Mouse (Mus musculus) forebrain, postnatal 0 days (tissue): Measurements from ENCODE around the gene Wipf2. TPM values are rescaled to one million over a fixed set of nuclear protein-coding genes. Genes with fewer than 3 reads are reported as not detected.
"Not testable (repeated sequence)": the region's sequence is repeated elsewhere in the genome, so short reads cannot be mapped to it uniquely, and the experiment has no call there.

Experiments used
- ATAC-seq: fragments of 200-750 bp; cut with Nextera tagmentation; 2 replicates; pipeline ENCODE4 v1.8.0; 2017; ENCODE audit warnings: mild to moderate bottlenecking, moderate library complexity
- DNase-seq: peaks from one replicate; pipeline ENCODE4 v3.0.0-alpha.2; 2015
- H3K27ac ChIP-seq: fragments of 300-500 bp; sonication (generic); 2 replicates; pipeline ENCODE4 v1.5.1; 2014; ENCODE audit warnings: low read depth, mild to moderate bottlenecking, antibody characterized with exemption, low read length, moderate library complexity, mixed read lengths
- H3K27me3 ChIP-seq: fragments of 300-500 bp; sonication (generic); 2 replicates; pipeline ENCODE4 v1.6.1; 2014; ENCODE audit warnings: mild to moderate bottlenecking, low read length, mixed read lengths; ENCODE audit not compliant: insufficient read depth
- H3K36me3 ChIP-seq: fragments of 300-500 bp; sonication (generic); 2 replicates; pipeline ENCODE4 v1.6.1; 2014; ENCODE audit warnings: mild to moderate bottlenecking, moderate library complexity; ENCODE audit not compliant: insufficient read depth
- H3K4me1 ChIP-seq: fragments of 300-500 bp; sonication (generic); 2 replicates; pipeline ENCODE4 v1.6.1; 2014; ENCODE audit warnings: antibody characterized with exemption; ENCODE audit not compliant: insufficient read depth
- H3K4me2 ChIP-seq: fragments of 300-500 bp; sonication (generic); 2 replicates; pipeline ENCODE4 v1.6.1; 2014; ENCODE audit warnings: low read depth, mild to moderate bottlenecking, moderate library complexity
- H3K4me3 ChIP-seq: fragments of 300-500 bp; sonication (generic); 2 replicates; pipeline ENCODE4 v1.5.1; 2014; ENCODE audit warnings: low read depth, low read length, mixed read lengths
- H3K9ac ChIP-seq: fragments of 300-500 bp; sonication (generic); 2 replicates; pipeline ENCODE4 v1.6.1; 2014; ENCODE audit warnings: mild to moderate bottlenecking
- H3K9me3 ChIP-seq: fragments of 300-500 bp; sonication (generic); 2 replicates; pipeline ENCODE4 v1.6.1; 2016; ENCODE audit warnings: low read length
- CTCF ChIP-seq: sonication (generic); IDR thresholded peaks from 2 replicates; pipeline ENCODE4 v1.5.1; 2016; ENCODE audit warnings: antibody characterized with exemption, control low read depth, low read depth
- WGBS: fragments of 180-500 bp; shearing (Covaris S2); extraction: QIAGEN DNeasy Blood & Tissue Kit; methylation state at CpG from one replicate; pipeline ENCODE4 v1.1.7; 2014; 5-methylcytosine and 5-hydroxymethylcytosine counted together
- polyA plus RNA-seq: library from polyadenylated mRNA; unstranded; fragments of >200 nt; fragmentation: Nextera tagmentation; extraction: Ambion mirVana; gene quantifications from 2 replicates; pipeline ENCODE4 v1.2.1, GENCODE M21; 2015
- total RNA-seq: library from RNA; depleted of rRNA; stranded (reverse); fragments of >200 nt; gene quantifications from 2 replicates; pipeline ENCODE4 v1.2.3, GENCODE M21; 2014

Gene Wipf2
- total and polyA plus RNA-seq, 2 experiments from 2014 or later, result 3.0 to 8.2 TPM

DNA sequence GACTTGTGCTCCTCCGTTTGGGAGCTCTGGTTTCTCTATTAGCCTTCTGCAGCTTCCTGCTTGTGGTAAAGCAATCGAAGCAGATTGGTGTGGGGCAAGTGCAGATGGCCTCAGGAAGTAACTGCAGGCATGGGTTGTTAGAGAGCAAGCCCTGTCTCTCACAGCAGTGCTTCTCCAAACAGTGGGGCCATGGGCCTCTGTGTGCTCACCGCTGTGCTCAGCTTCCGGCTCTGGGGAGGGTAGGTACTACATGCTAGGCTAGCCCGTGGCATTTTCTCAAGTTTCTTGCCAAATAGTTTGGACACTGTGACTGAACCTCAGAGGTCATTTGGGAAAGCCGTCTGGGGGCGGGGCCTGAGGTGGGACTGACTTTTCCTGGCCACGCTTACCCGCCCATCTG is 54.8 kb downstream of the Wipf2 start:
- DNase-seq (no peak), ATAC-seq (no peak)
- Histone ChIP-seq H3K9me3 (no peaks in the 10 kb centered on the region), H3K36me3 (no peaks in the 10 kb centered on the region), H3K9ac (no peak overlapping the region), H3K4me2 (no peak overlapping the region), H3K27ac (no peak overlapping the region), H3K27me3 (no peaks in the 10 kb centered on the region), H3K4me3 (no peak overlapping the region), H3K4me1 (no peaks in the 10 kb centered on the region)
- 82% methylated on average over 9 of the region's 9 CpGs for WGBS
- no peak for TF ChIP-seq CTCF

DNA sequence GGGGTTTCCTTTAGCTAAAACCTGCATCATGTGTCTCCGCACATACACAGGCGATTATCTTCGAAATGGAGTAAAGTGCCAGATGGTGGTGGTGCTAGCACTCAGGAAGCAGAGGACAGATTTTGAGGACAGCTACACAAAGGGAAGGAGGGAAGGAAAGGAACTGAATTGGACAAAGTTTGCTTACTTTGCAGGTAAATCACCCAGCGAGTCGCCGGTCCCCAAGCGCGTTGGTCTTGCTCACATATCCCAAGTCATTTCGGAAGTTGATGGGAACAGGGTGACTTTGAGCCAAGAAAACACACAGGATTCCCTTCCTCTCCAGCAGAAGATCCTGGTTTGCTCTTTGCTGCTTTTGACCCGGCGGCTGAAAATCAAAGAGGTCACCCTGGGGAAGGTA is 55.6 kb downstream of the Wipf2 start:
- WGBS, result 86% methylated on average over 11 of the region's 11 CpGs

GRCm38 (mm10) chr11:98921813-98922212 is 58.4 kb downstream of the Wipf2 start:
- H3K4me1 ChIP-seq, H3K4me3 ChIP-seq, H3K27ac ChIP-seq, H3K36me3 ChIP-seq, H3K9me3 ChIP-seq, H3K9ac ChIP-seq, H3K27me3 ChIP-seq, H3K4me2 ChIP-seq: not testable (repeated sequence)
- TF ChIP-seq CTCF, result peak; percentile 58
- WGBS, result 50% methylated on average over 15 of the region's 15 CpGs
- DNase-seq (peak; percentile 65), ATAC-seq (peak; percentile 38; the same call in 1 of the 2 replicates)

More for the DNA sequence above, 55.6 kb downstream of the Wipf2 start:
- Histone ChIP-seq H3K4me2 (no peak overlapping the region), H3K9me3 (no peaks in the 10 kb centered on the region), H3K27ac (no peak overlapping the region), H3K4me3 (no peak overlapping the region), H3K36me3 (no peaks in the 10 kb centered on the region), H3K27me3 (no peaks in the 10 kb centered on the region), H3K4me1 (no peaks in the 10 kb centered on the region), H3K9ac (no peak overlapping the region)
- TF ChIP-seq CTCF, result no peak
- DNase-seq (no peak), ATAC-seq (no peak)

- not testable (repeated sequence) for H3K36me3 ChIP-seq, H3K27me3 ChIP-seq, H3K4me3 ChIP-seq, H3K4me2 ChIP-seq, H3K27ac ChIP-seq, H3K9me3 ChIP-seq, H3K4me1 ChIP-seq, H3K9ac ChIP-seq
- ATAC-seq (peak; percentile 53; the same call in 1 of the 2 replicates), DNase-seq (peak; percentile 78)
- WGBS, result 48% methylated on average over 10 of the region's 10 CpGs
- peak; percentile 89 for TF ChIP-seq CTCF
Observed at GRCm38 (mm10) chr11:98922307-98922706, 58.9 kb downstream of the Wipf2 start.

DNA sequence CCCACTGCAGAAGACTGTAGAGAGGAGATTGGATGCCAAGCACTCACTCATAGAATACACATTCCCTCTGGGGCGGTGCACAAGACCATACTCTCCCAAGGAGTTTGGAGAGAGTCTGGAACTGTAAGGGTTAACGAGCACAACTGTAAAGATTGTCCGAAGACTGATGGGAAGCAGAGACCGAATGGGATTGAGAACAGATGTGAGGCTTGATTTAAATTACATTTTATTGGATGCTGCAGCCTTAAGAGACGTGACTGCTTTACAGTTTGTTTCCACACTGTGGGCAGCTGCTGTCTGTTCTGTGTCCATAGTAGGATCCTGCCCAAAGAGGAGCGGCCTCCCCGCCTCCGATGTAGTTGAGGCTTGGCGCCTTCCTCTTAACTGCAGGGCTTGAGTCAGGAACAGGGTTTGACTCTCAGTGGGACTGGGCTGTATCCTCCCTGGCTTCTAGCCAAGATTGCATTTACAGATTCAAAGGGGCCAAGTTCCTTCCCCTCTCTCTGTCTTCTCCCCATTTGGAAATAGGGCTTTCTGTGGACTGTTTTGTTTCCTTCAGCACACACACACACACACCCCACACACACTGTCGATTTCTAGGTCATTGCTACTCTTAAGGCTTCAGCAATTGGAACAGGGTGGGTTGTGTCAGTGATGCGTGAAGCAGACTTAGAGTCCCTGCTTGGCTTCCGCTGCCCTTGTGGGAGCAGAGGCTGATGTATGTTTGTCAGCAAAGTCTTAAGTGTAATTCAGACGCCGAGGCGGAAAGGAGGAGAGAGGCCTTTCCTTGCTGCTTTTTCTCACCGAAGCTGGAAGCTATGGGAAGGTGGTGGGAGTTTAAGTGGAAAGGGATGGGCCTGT is 59.6 kb downstream of the Wipf2 start:
- not testable (repeated sequence) for H3K9ac ChIP-seq, H3K27me3 ChIP-seq, H3K36me3 ChIP-seq, DNase-seq, H3K4me1 ChIP-seq, H3K9me3 ChIP-seq, ATAC-seq, H3K27ac ChIP-seq, H3K4me2 ChIP-seq, H3K4me3 ChIP-seq
- WGBS, result 47% methylated on average over 16 of the region's 16 CpGs

DNA sequence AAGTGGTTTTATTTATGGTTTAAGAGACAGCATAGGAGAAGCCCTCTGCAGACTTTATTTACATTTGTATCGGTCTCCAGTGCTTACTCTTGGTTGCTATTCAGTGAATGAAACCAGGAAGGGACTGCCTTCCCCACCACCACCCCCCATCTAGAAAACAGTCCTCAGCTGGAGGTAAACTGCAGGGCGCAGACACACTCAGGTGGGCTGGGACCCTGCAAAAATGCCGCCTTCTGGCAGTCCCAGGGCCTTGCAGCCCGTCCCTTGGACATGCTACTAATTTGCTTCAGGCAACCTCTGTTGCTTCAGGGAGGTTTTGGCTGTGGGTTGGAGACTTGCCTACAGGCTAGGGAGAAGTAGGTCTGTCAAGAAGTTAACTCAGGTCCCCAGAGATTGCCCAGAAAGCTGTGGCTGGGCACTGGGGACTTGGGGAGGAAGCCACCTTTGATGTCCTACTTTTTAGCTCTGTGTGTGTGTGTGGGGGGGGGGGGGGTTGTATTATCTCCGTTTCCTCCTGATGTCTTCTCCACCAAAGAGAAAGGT is 61.3 kb downstream of the Wipf2 start:
- Histone ChIP-seq H3K4me2 (no peak overlapping the region), H3K27me3 (no peaks in the 10 kb centered on the region), H3K27ac (peak overlapping the region; percentile 6), H3K4me1 (peaks cover 15% of the 10 kb centered on the region), H3K36me3 (no peaks in the 10 kb centered on the region), H3K9me3 (no peaks in the 10 kb centered on the region), H3K9ac (no peak overlapping the region), H3K4me3 (no peak overlapping the region)
- 45% methylated on average over 5 of the region's 5 CpGs for WGBS
- TF ChIP-seq CTCF, result peak; percentile 7; the same call in 1 of the 2 replicates
- ATAC-seq (no peak), DNase-seq (no peak)

GRCm38 (mm10) chr11:98925265-98925721 is 61.9 kb downstream of the Wipf2 start:
- 5% methylated on average over 10 of the region's 10 CpGs for WGBS
- TF ChIP-seq CTCF, result no peak

More at GRCm38 (mm10) chr11:98925265-98925721, 61.9 kb downstream of the Wipf2 start:
- peak; percentile 63 for DNase-seq
- Histone ChIP-seq H3K36me3 (no peaks in the 10 kb centered on the region), H3K27ac (peak overlapping the region; percentile 6), H3K9me3 (no peaks in the 10 kb centered on the region), H3K4me3 (no peak overlapping the region), H3K9ac (no peak overlapping the region), H3K27me3 (no peaks in the 10 kb centered on the region), H3K4me2 (no peak overlapping the region), H3K4me1 (peaks cover 21% of the 10 kb centered on the region)
- peak; percentile 48 for ATAC-seq
